Mouse (Mus musculus): ENCODE measurements at regions not wholly inside any gene's neighbourhood (a gene's known extent, or its start where the extent isn't known, plus 50 kb on each side); places are given as distances from the start of the nearest gene placed in this dataset.

GRCm38 (mm10) chr3:80006263-80006662 lies 121.9 kb downstream of the Fam198b start:
- ATAC-seq (no peak), DNase-seq (ENCODE audit: low spot score) (no peak)
- H3K4me1 ChIP-seq (ENCODE audit: insufficient read depth, low read depth, low read length): no peaks in the 10 kb centered on the region
- H3K27me3 ChIP-seq (replicated peaks; ENCODE audit: insufficient read depth, low read length): no peaks in the 10 kb centered on the region
- no peak overlapping the region for H3K4me2 ChIP-seq (replicated peaks; ENCODE audit: low read depth, low read length)
- H3K27ac ChIP-seq (ENCODE audit: low read length): no peak overlapping the region
- 80% methylated on average over 5 of the region's 5 CpGs for WGBS
- H3K4me3 ChIP-seq (ENCODE audit: low read depth, low read length): no peak overlapping the region
- H3K9me3 ChIP-seq (ENCODE audit: low read length): no peaks in the 10 kb centered on the region
- H3K36me3 ChIP-seq (ENCODE audit: insufficient read depth, low read length): no peaks in the 10 kb centered on the region
- no peak overlapping the region for H3K9ac ChIP-seq (replicated peaks; ENCODE audit: low read depth)
- TF ChIP-seq EP300 (IDR thresholded peaks at IDR 0.05): no peak

- DNase-seq (ENCODE audit: low spot score) (no peak), ATAC-seq (no peak)
- Histone ChIP-seq H3K27me3 (replicated peaks; ENCODE audit: insufficient read depth, low read length) (no peaks in the 10 kb centered on the region), H3K9me3 (ENCODE audit: low read length) (no peaks in the 10 kb centered on the region), H3K4me2 (replicated peaks; ENCODE audit: low read depth, low read length) (no peak overlapping the region), H3K36me3 (ENCODE audit: insufficient read depth, low read length) (no peaks in the 10 kb centered on the region), H3K4me1 (ENCODE audit: insufficient read depth, low read depth, low read length) (no peaks in the 10 kb centered on the region), H3K27ac (ENCODE audit: low read length) (no peak overlapping the region), H3K9ac (replicated peaks; ENCODE audit: low read depth) (no peak overlapping the region), H3K4me3 (ENCODE audit: low read depth, low read length) (no peak overlapping the region)
- TF ChIP-seq EP300 (IDR thresholded peaks at IDR 0.05) (no peak), CTCF (IDR thresholded peaks at IDR 0.05) (no peak)
- 75% methylated on average over 4 of the region's 4 CpGs for whole genome bisulfite sequencing
Observed at GRCm38 (mm10) chr3:80007006-80007405, 122.7 kb downstream of the Fam198b start.

DNA sequence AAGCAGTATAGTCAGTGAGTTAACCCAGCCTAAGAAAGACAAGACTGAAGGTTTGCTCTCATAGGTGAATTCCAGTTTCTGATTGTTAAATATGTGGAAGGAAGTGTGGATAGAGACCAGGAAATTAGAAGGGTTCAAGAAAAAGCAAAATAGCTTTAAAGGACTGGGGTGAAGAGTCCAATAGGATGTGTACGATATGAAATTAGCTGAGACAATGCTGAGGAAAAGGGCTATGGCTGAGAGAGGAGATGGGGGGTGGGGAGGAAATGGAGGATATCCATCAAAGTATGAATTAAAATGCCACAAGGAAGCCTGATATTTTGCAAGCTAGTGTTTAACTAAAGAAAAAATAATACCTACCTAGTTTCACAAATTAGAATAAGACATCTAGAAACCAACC lies 124.9 kb downstream of the Fam198b start:
- no peak overlapping the region for H3K27ac ChIP-seq (ENCODE audit: low read length)
- no peaks in the 10 kb centered on the region for H3K27me3 ChIP-seq (replicated peaks; ENCODE audit: insufficient read depth, low read length)
- H3K9ac ChIP-seq (replicated peaks; ENCODE audit: low read depth): no peak overlapping the region
- DNase-seq (ENCODE audit: low spot score): peak; percentile 15
- no peaks in the 10 kb centered on the region for H3K36me3 ChIP-seq (ENCODE audit: insufficient read depth, low read length)
- ATAC-seq: no peak
- 60% methylated on average over 1 of the region's 1 CpGs for whole genome bisulfite sequencing
- H3K4me2 ChIP-seq (replicated peaks; ENCODE audit: low read depth, low read length): no peak overlapping the region
- H3K9me3 ChIP-seq (ENCODE audit: low read length): no peaks in the 10 kb centered on the region
- H3K4me3 ChIP-seq (ENCODE audit: low read depth, low read length): no peak overlapping the region
- TF ChIP-seq EP300 (IDR thresholded peaks at IDR 0.05) (peak; percentile 19; the same call in 1 of the 2 replicates), CTCF (IDR thresholded peaks at IDR 0.05) (no peak)
- no peaks in the 10 kb centered on the region for H3K4me1 ChIP-seq (ENCODE audit: insufficient read depth, low read depth, low read length)

DNA sequence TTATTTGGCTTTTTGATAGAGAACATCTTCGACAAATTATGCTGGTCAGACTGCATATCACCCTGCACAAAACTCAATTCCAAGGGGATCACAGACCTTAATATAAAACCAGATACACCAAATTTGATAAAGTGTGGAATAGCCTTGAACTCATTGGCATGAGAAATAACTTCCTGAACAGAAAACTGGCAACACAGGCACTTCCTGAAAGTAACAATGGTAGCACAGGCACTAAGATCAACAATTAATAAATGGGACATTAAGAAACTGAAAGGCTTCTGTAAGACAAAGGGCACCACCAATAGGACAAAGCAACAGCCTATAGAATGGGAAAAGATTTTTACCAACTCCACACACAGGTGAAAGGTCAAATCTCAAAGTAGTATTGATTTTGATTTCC lies 141.5 kb downstream of the Fam198b start:
- H3K9me3 ChIP-seq (ENCODE audit: low read length): no peaks in the 10 kb centered on the region
- H3K4me2 ChIP-seq (replicated peaks; ENCODE audit: low read depth, low read length): no peak overlapping the region
- DNase-seq (ENCODE audit: low spot score): peak; percentile 34
- H3K4me3 ChIP-seq (ENCODE audit: low read depth, low read length): no peak overlapping the region
- 67% methylated on average over 1 of the region's 1 CpGs for WGBS
- no peaks in the 10 kb centered on the region for H3K4me1 ChIP-seq (ENCODE audit: insufficient read depth, low read depth, low read length)
- no peak overlapping the region for H3K27ac ChIP-seq (ENCODE audit: low read length)
- ATAC-seq: 0 out of 2 replicates have a peak, but pooled peaks have one; percentile 43
- H3K27me3 ChIP-seq (replicated peaks; ENCODE audit: insufficient read depth, low read length): no peaks in the 10 kb centered on the region
- H3K9ac ChIP-seq (replicated peaks; ENCODE audit: low read depth): no peak overlapping the region
- TF ChIP-seq CTCF (IDR thresholded peaks at IDR 0.05): no peak
- TF ChIP-seq EP300 (IDR thresholded peaks at IDR 0.05): peak; percentile 89
- no peaks in the 10 kb centered on the region for H3K36me3 ChIP-seq (ENCODE audit: insufficient read depth, low read length)

DNA sequence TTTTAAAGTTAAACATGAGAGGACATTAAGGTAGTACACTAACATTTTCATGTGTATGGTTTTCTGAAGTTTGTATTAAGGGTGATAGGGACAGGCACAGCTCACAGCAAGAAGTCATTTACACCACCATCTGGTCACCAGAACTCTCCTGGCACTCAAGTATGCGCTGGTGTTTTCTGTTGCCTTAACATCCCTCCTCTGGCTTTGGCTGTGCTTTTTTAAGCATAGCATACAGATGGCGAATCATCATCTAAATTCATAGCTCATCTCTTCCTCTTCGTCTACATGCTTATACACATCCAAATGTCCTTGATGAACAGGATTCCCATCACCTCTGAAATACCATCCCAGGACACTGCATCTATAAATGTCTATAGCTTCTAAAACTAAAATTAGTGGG lies 148.7 kb downstream of the Fam198b start:
- no peak for ATAC-seq
- Histone ChIP-seq H3K9me3 (ENCODE audit: low read length) (no peaks in the 10 kb centered on the region), H3K9ac (replicated peaks; ENCODE audit: low read depth) (no peak overlapping the region), H3K27ac (ENCODE audit: low read length) (no peak overlapping the region), H3K4me2 (replicated peaks; ENCODE audit: low read depth, low read length) (no peak overlapping the region), H3K27me3 (replicated peaks; ENCODE audit: insufficient read depth, low read length) (no peaks in the 10 kb centered on the region), H3K4me1 (ENCODE audit: insufficient read depth, low read depth, low read length) (no peaks in the 10 kb centered on the region), H3K36me3 (ENCODE audit: insufficient read depth, low read length) (no peaks in the 10 kb centered on the region), H3K4me3 (ENCODE audit: low read depth, low read length) (no peak overlapping the region)
- TF ChIP-seq CTCF (IDR thresholded peaks at IDR 0.05): no peak
- TF ChIP-seq EP300 (IDR thresholded peaks at IDR 0.05): no peak
- WGBS: 85% methylated on average over 3 of the region's 3 CpGs
- no peak for DNase-seq (ENCODE audit: low spot score)

DNA sequence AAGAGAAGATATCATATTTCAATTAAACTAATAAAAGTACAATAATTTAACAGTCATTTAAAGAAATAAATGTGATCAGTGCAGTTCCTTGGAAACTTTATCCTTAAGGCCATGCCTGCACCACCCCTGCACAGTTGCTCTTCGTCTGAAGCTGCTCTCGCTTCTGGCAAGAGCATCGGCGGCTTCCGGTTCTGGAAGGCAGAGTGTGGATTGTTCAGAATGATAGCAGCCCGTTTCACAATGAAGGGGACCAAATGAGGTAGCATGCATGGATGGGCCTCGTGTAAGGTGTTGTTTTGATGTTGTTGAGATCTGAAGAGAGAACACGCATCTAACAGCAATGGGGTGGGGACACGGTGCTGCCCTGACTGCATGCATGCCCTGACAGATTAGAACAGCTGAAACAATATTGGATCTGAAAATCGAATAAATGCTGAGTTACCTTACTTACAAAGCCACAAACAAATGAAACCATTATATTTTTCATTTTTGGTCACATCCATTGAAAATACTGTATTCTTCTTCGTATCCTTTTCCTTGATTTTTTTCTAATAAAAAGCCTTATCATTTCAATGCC lies 154.3 kb downstream of the Fam198b start:
- no peaks in the 10 kb centered on the region for H3K9me3 ChIP-seq (ENCODE audit: low read length)
- H3K4me1 ChIP-seq (ENCODE audit: insufficient read depth, low read depth, low read length): 0 out of 2 replicates have a peak, but pooled peaks cover 2% of the 10 kb centered on the region
- no peak overlapping the region for H3K27ac ChIP-seq (ENCODE audit: low read length)
- DNase-seq (ENCODE audit: low spot score): no peak
- H3K9ac ChIP-seq (replicated peaks; ENCODE audit: low read depth): no peak overlapping the region
- ATAC-seq: peak; percentile 30; the same call in 1 of the 2 replicates
- WGBS: 51% methylated on average over 11 of the region's 11 CpGs
- no peak overlapping the region for H3K4me2 ChIP-seq (replicated peaks; ENCODE audit: low read depth, low read length)
- H3K36me3 ChIP-seq (ENCODE audit: insufficient read depth, low read length): no peaks in the 10 kb centered on the region
- no peaks in the 10 kb centered on the region for H3K27me3 ChIP-seq (replicated peaks; ENCODE audit: insufficient read depth, low read length)
- no peak overlapping the region for H3K4me3 ChIP-seq (ENCODE audit: low read depth, low read length)
- no peak for TF ChIP-seq CTCF (IDR thresholded peaks at IDR 0.05)
- TF ChIP-seq EP300 (IDR thresholded peaks at IDR 0.05): no peak

All from lung, postnatal 0 days (tissue).